Mouse (Mus musculus) stomach, embryonic 14.5 days (tissue): ENCODE data around the gene Mmp20. TPM values are rescaled to one million over a fixed set of nuclear protein-coding genes. Genes with fewer than 3 reads are reported as not detected.

ENCODE experiments used
- ATAC-seq: fragments of 200-750 bp; cut with Nextera tagmentation; 2 replicates; pipeline ENCODE4 v1.8.0; 2017; ENCODE audit warnings: low read depth, moderate TSS enrichment; ENCODE audit not compliant: insufficient number of reproducible peaks, insufficient read depth, low FRiP score
- H3K27ac ChIP-seq: fragments of 300-500 bp; sonication (generic); 2 replicates; pipeline ENCODE4 v1.5.1; 2014; ENCODE audit warnings: mild to moderate bottlenecking, low read length, moderate library complexity, mixed read lengths
- H3K27me3 ChIP-seq: fragments of 300-500 bp; sonication (generic); 2 replicates; pipeline ENCODE4 v1.6.1; 2014; ENCODE audit warnings: low read length, control low read depth, mixed read lengths; ENCODE audit not compliant: control insufficient read depth, insufficient read depth
- H3K36me3 ChIP-seq: fragments of 300-500 bp; sonication (generic); 2 replicates; pipeline ENCODE4 v1.6.1; 2014; ENCODE audit warnings: mild to moderate bottlenecking, control low read depth, low read length, moderate library complexity, mixed read lengths; ENCODE audit not compliant: control insufficient read depth, insufficient read depth
- H3K4me1 ChIP-seq: fragments of 300-500 bp; sonication (generic); 2 replicates; pipeline ENCODE4 v1.6.1; 2014; ENCODE audit warnings: low read length, control low read depth, mixed read lengths; ENCODE audit not compliant: control insufficient read depth, insufficient read depth
- H3K4me2 ChIP-seq: fragments of 300-500 bp; sonication (generic); replicated peaks from 2 replicates; pipeline ENCODE4 v1.6.1; 2014; ENCODE audit warnings: low read depth, low read length, control low read depth
- H3K4me3 ChIP-seq: fragments of 300-500 bp; sonication (generic); 2 replicates; pipeline ENCODE4 v1.5.1; 2014; ENCODE audit warnings: low read depth, low read length, control low read depth
- H3K9ac ChIP-seq: fragments of 300-500 bp; sonication (generic); replicated peaks from 2 replicates; pipeline ENCODE4 v1.6.1; 2014; ENCODE audit warnings: low read depth, mild to moderate bottlenecking, control low read depth, low read length, moderate library complexity, mixed read lengths
- H3K9me3 ChIP-seq: fragments of 300-500 bp; sonication (generic); 2 replicates; pipeline ENCODE4 v1.6.1; 2016; ENCODE audit warnings: low read depth, low read length, control low read depth; ENCODE audit not compliant: control insufficient read depth
- WGBS: fragments of 180-500 bp; shearing (Covaris S2); extraction: QIAGEN DNeasy Blood & Tissue Kit; methylation state at CpG from one replicate; pipeline ENCODE4 v1.1.7; 2014; 5-methylcytosine and 5-hydroxymethylcytosine counted together
- polyA plus RNA-seq: library from polyadenylated mRNA; unstranded; fragments of >200 nt; fragmentation: Nextera tagmentation; extraction: Ambion mirVana; gene quantifications from 2 replicates; pipeline ENCODE4 v1.2.1, GENCODE M21; 2014

The Mmp20 gene
- polyA plus RNA-seq: 0.12 and 0.13 TPM in 2 replicates

- H3K4me1 ChIP-seq: no peaks in the 10 kb centered on the region
- H3K4me3 ChIP-seq: no peak within 1 kb of the TSS
- H3K36me3 ChIP-seq: no peaks in the 10 kb centered on the region
- no peaks in the 10 kb centered on the region for H3K27me3 ChIP-seq
- no peak for ATAC-seq
- no peak within 1 kb of the TSS for H3K4me2 ChIP-seq
- no peaks in the 10 kb centered on the region for H3K9me3 ChIP-seq
- H3K9ac ChIP-seq: no peak within 1 kb of the TSS
- no peak within 1 kb of the TSS for H3K27ac ChIP-seq
Measured at GRCm38 (mm10) chr9:7627931-7628330, at the start of gene Mmp20. Gene Mmp20, plus strand, starts transcription at chr9:7628231.

DNA sequence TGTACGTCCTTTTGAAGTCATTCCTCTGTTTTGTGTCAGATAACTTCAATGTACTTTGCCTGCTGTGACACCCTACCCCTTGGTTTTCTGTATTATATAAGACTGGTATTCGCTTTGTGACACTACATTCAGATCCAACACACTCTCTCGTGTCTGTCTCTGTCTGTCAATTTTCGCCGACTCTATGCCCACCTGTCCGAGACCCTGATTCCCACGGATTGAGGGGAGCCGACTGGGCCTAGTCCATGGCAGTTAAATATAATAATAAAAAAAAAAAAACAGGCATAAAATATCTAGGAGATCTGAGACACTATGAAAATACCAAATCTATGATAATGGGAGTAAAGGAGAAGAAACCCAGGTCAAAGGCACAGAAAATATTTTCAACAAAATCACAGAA is 38.0 kb upstream of the Mmp20 start:
- ATAC-seq: no peak
- WGBS: 67% methylated on average over 8 of the region's 8 CpGs

GRCm38 (mm10) chr9:7593272-7593812 is 34.7 kb upstream of the Mmp20 start:
- Histone ChIP-seq H3K4me3 (no peak overlapping the region), H3K27ac (no peak overlapping the region), H3K36me3 (no peaks in the 10 kb centered on the region), H3K4me2 (no peak overlapping the region), H3K27me3 (no peaks in the 10 kb centered on the region), H3K9me3 (no peaks in the 10 kb centered on the region), H3K4me1 (no peaks in the 10 kb centered on the region), H3K9ac (no peak overlapping the region)
- ATAC-seq: no peak
- 92% methylated on average over 3 of the region's 3 CpGs for WGBS

More for the DNA sequence above, 38.0 kb upstream of the Mmp20 start:
- Histone ChIP-seq H3K9ac (no peak overlapping the region), H3K36me3 (no peaks in the 10 kb centered on the region), H3K27me3 (no peaks in the 10 kb centered on the region), H3K4me3 (no peak overlapping the region), H3K9me3 (no peaks in the 10 kb centered on the region), H3K4me2 (no peak overlapping the region), H3K27ac (no peak overlapping the region), H3K4me1 (no peaks in the 10 kb centered on the region)

DNA sequence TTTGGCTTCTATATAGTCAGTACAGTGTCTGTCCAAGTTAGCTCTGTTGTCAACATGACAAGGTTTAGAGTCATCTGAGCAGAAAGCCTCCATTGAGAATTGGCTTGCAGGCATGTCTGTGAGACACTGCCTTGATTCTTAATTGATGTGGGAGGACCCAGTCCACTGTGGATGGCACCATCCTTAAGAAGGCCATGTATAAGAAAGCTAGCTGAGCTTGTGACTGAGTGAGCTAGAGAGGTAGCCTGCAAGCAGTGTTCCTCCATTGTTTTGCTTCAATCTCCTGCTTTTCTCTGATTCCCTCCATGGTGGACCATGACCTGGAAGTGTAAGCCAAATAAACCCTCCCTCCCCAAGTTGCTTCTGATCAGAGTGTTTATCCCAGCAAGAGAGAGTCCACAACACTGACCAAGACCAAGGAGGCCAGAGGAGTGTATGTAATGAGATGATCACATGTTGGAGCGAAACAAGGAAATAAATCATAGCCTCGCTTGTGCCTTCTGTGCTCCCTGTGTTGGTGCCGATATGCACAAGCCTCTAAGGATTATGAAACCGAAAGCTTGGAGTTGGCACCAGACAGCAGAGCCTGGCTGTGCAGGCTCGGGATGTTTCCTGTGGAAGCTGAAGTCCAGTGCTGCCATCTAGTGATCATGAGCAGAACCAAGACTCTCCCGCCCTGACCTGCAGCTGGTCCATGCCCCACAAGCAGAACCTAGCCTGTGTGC is 33.1 kb upstream of the Mmp20 start:
- Histone ChIP-seq H3K4me2 (peak overlapping the region; percentile 39), H3K27ac (no peak overlapping the region), H3K9ac (no peak overlapping the region; the same call in 1 of the 2 replicates), H3K27me3 (no peaks in the 10 kb centered on the region), H3K4me1 (no peaks in the 10 kb centered on the region), H3K36me3 (no peaks in the 10 kb centered on the region), H3K4me3 (peak overlapping the region; percentile 18; the same call in 1 of the 2 replicates), H3K9me3 (no peaks in the 10 kb centered on the region)
- ATAC-seq: peak; percentile 95
- WGBS: 4% methylated on average over 6 of the region's 6 CpGs

DNA sequence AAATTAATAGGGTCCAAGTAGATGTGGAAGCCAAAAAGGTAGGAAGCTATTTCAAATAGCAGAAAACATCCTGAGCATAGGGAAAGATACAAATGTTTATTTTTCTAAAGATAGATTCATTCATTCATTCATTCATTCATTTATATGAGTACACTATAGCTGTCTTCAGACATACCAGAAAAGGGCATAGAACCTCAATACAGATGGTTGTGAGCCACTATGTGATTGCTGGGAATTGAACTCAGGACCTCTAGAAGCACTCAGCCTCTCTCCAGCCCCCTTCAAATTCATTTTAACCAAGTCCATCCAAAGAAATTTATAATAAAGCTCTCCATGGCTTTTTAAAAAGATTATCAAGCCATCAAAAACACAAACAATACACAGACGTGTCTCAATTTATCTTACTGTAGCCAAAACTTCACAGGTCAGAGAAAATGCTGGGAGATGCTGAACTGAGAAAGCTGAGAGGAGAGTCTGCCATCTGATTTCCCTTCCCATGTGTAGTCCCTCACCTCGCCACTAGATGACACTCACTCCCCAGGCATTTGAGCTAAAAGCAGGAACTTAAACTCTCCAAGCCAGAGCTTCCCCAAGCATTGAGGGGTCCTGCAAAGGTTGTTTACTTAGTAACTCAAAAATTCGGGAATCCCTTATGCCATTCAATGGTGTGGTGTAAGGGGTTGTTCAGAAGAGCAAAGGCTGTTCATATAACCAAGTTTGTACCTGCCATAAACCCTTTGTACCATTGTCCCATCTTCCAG is 24.9 kb upstream of the Mmp20 start:
- Histone ChIP-seq H3K27ac (no peak overlapping the region), H3K4me2 (no peak overlapping the region), H3K27me3 (no peaks in the 10 kb centered on the region), H3K9me3 (no peaks in the 10 kb centered on the region), H3K9ac (no peak overlapping the region), H3K4me1 (no peaks in the 10 kb centered on the region), H3K4me3 (no peak overlapping the region), H3K36me3 (no peaks in the 10 kb centered on the region)
- WGBS: 2% methylated on average over 3 of the region's 3 CpGs
- ATAC-seq: no peak; the same call in 1 of the 2 replicates

- Histone ChIP-seq H3K9me3 (no peaks in the 10 kb centered on the region), H3K27ac (no peak overlapping the region), H3K36me3 (no peaks in the 10 kb centered on the region), H3K4me3 (no peak overlapping the region), H3K4me2 (no peak overlapping the region), H3K4me1 (no peaks in the 10 kb centered on the region), H3K9ac (no peak overlapping the region), H3K27me3 (no peaks in the 10 kb centered on the region)
- no peak for ATAC-seq
- 75% methylated on average over 6 of the region's 6 CpGs for WGBS
Measured at GRCm38 (mm10) chr9:7604005-7604404, 24.0 kb upstream of the Mmp20 start.

DNA sequence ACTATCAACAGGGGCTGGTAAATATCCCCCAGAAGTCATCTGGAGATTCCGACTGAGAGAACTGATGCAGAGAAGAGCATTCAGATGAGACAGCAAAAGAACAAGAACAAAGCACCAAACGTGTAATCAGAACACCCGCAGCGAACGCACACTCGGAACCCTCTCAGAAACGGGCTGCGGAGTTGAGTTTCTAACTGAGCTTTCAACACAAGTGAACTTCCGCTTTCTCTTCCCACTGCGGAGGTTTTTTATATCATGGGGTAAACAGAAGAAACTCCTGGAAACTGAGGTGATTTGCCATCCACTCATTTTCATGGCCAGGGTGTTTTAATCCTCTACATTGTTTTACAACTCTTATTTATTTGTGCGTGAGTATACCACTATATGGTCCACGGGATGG is 22.4 kb upstream of the Mmp20 start:
- Histone ChIP-seq H3K9ac (no peak overlapping the region), H3K27me3 (no peaks in the 10 kb centered on the region), H3K36me3 (no peaks in the 10 kb centered on the region), H3K27ac (no peak overlapping the region), H3K4me2 (no peak overlapping the region), H3K4me1 (no peaks in the 10 kb centered on the region), H3K4me3 (no peak overlapping the region), H3K9me3 (no peaks in the 10 kb centered on the region)
- ATAC-seq: no peak
- 90% methylated on average over 12 of the region's 12 CpGs for whole genome bisulfite sequencing

GRCm38 (mm10) chr9:7622582-7622981 is 5.4 kb upstream of the Mmp20 start:
- H3K4me3 ChIP-seq: no peak overlapping the region
- H3K9me3 ChIP-seq: no peaks in the 10 kb centered on the region
- H3K4me1 ChIP-seq: no peaks in the 10 kb centered on the region
- no peak for ATAC-seq
- H3K27me3 ChIP-seq: no peaks in the 10 kb centered on the region
- H3K9ac ChIP-seq: no peak overlapping the region
- 75% methylated on average over 3 of the region's 3 CpGs for WGBS
- H3K4me2 ChIP-seq: no peak overlapping the region
- H3K36me3 ChIP-seq: no peaks in the 10 kb centered on the region
- H3K27ac ChIP-seq: no peak overlapping the region
